ENCODE assay signal across 23 mouse cellular contexts in the genomic region with DNA sequence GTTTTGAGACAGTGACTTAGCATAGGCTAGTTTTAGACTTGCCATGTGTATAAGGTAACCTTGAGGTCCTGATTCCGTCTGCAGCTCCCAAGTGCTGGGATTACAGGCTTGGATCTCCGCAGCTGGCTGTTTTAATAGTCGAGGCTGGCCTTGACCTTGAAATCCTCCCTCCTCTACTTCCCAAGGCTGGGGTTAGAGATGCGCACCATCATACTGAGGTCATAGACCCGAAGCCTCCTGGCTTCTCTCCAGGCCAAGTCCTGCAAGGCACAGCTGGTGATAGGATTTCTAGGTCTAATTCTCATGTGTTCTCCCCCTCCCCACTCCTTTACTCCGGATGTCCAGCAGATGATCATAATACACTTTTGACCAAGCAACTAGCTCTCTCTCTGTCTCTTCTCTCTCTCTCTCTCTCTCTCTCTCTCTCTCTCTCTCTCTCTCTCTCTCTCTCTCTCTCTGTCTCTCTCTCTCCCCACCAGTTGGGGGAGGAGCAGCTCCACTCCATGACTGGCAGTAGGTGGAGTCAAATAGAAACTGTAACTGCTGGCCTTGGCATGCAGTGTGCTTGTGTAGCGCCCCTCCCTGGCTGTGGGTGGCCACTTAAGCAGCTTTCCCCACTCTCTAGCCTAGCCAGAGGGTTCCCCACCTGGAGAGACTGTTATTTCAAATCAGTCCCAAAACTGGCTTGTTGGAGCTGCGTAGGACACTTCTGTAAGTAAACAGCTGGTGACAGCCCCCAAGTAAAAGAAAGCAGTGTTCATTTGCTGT. TPM values are rescaled to one million over a fixed set of nuclear protein-coding genes. Genes with fewer than 3 reads are reported as not detected.
DNase-seq lines count a peak whose midpoint lies in the region; ATAC-seq and TF ChIP-seq lines count a peak whose summit lies in the region.
"Had no signal": no experiment of that assay in that cellular context is flagged by ENCODE, and none has a peak within 500 bp of the region (broad histone marks: within the 10 kb centered on the region; RNA-seq: fewer than 3 reads in every experiment).

No protein-coding gene starts in this region.

- no peaks in the 10 kb centered on the region for H3K4me1 ChIP-seq in midbrain, embryonic 11.5 days (ENCODE audit: control insufficient read depth, insufficient read depth, low read length)
- no peaks in the 10 kb centered on the region for H3K4me1 ChIP-seq in midbrain, embryonic 15.5 days
- peaks cover 15 to 65% of the 10 kb centered on the region in 2 experiments for H3K4me1 ChIP-seq in CH12.LX (ENCODE audit: control insufficient read depth in 1 of 2, insufficient read depth in 2 of 2)
- H3K4me1 ChIP-seq: forebrain, embryonic 13.5 days; hindbrain, embryonic 15.5 days; intestine, embryonic 15.5 days; lung, embryonic 15.5 days had no signal

- H3K36me3 ChIP-seq in midbrain, embryonic 11.5 days (ENCODE audit: control insufficient read depth, insufficient read depth, low read length): no peaks in the 10 kb centered on the region
- no peaks in the 10 kb centered on the region for H3K36me3 ChIP-seq in midbrain, embryonic 15.5 days (replicated peaks)
- H3K36me3 ChIP-seq in CH12.LX (replicated peaks in 1 of 2; ENCODE audit: control insufficient read depth in 1 of 2, insufficient read depth in 1 of 2, low read length in 1 of 2) (no peaks in the 10 kb centered on the region), myocyte (ENCODE audit: control insufficient read depth, insufficient read depth) (no peaks in the 10 kb centered on the region)
- H3K36me3 ChIP-seq: hindbrain, embryonic 15.5 days; intestine, embryonic 15.5 days; lung, embryonic 15.5 days had no signal

- TF ChIP-seq RAD21 in CH12.LX (IDR thresholded peaks at IDR 0.05; ENCODE audit: low read depth, low read length): peak; percentile 62

- no peak for TF ChIP-seq POLR2A in CH12.LX (IDR thresholded peaks at IDR 0.05; ENCODE audit: low read depth, low read length)
- no peak for TF ChIP-seq POLR2A in myocyte (IDR thresholded peaks at IDR 0.05; ENCODE audit: insufficient read length, low read depth)

- 74% methylated on average over 8 of the region's 8 CpGs for WGBS in midbrain, embryonic 11.5 days
- 69% methylated on average over 8 of the region's 8 CpGs for WGBS in midbrain, embryonic 15.5 days

- no peak overlapping the region for H3K27ac ChIP-seq in midbrain, embryonic 11.5 days (ENCODE audit: low read depth, low read length)
- H3K27ac ChIP-seq in midbrain, embryonic 15.5 days: no peak overlapping the region
- no peak overlapping the region for H3K27ac ChIP-seq in CH12.LX (ENCODE audit: insufficient read depth, low read depth)
- H3K27ac ChIP-seq: forebrain, embryonic 13.5 days; gastrocnemius, adult 2 months; hindbrain, embryonic 15.5 days; intestine, embryonic 15.5 days; layer of hippocampus, adult 2 months; liver, embryonic 14.5 days; lung, embryonic 15.5 days had no signal

- H3K4me2 ChIP-seq in midbrain, embryonic 11.5 days: no peak overlapping the region
- H3K4me2 ChIP-seq in midbrain, embryonic 15.5 days: no peak overlapping the region
- H3K4me2 ChIP-seq in CH12.LX (ENCODE audit: insufficient read depth, low read depth, poor library complexity, severe bottlenecking) (no peak overlapping the region), myocyte (ENCODE audit: low read depth) (peak overlapping the region; percentile 29)
- H3K4me2 ChIP-seq: forebrain, embryonic 13.5 days; hindbrain, embryonic 15.5 days; intestine, embryonic 15.5 days; lung, embryonic 15.5 days had no signal

- H3K9ac ChIP-seq in midbrain, embryonic 11.5 days (ENCODE audit: low read length): no peak overlapping the region
- H3K9ac ChIP-seq in midbrain, embryonic 15.5 days: no peak overlapping the region
- H3K9ac ChIP-seq in CH12.LX (ENCODE audit: insufficient read depth, low read depth): no peak overlapping the region
- H3K9ac ChIP-seq: forebrain, embryonic 13.5 days; hindbrain, embryonic 15.5 days; intestine, embryonic 15.5 days; liver, embryonic 14.5 days; lung, embryonic 15.5 days had no signal

- H3K4me3 ChIP-seq in midbrain, embryonic 11.5 days (ENCODE audit: low read depth, low read length): no peak overlapping the region
- H3K4me3 ChIP-seq in midbrain, embryonic 15.5 days: no peak overlapping the region
- H3K4me3 ChIP-seq in CH12.LX (replicated peaks in 1 of 3; ENCODE audit: low read depth in 2 of 3, low read length in 2 of 3, poor library complexity in 1 of 3) (no peak overlapping the region), myocyte (no peak overlapping the region)
- H3K4me3 ChIP-seq: forebrain, embryonic 13.5 days; gastrocnemius, adult 2 months; hindbrain, embryonic 15.5 days; intestine, embryonic 15.5 days; layer of hippocampus, adult 2 months; lung, embryonic 15.5 days had no signal

- in situ Hi-C loops in CH12.LX (cut with MboI; ENCODE audit: low pct_ligation_motif_present, low pct_unique_long_range_greater_than_20kb, low sequenced_read_pairs): no loop called here

- H3K27me3 ChIP-seq in midbrain, embryonic 11.5 days (ENCODE audit: control insufficient read depth, insufficient read depth, low read length): no peaks in the 10 kb centered on the region
- no peaks in the 10 kb centered on the region for H3K27me3 ChIP-seq in midbrain, embryonic 15.5 days (replicated peaks)
- H3K27me3 ChIP-seq in CH12.LX (replicated peaks): no peaks in the 10 kb centered on the region
- no peaks in the 10 kb centered on the region for H3K27me3 ChIP-seq in myocyte (ENCODE audit: control insufficient read depth, insufficient read depth, insufficient read length)
- H3K27me3 ChIP-seq: hindbrain, embryonic 15.5 days; lung, embryonic 15.5 days had no signal

- dilution Hi-C loops in CH12.LX (cut with MboI; ENCODE audit: extremely low pct_ligation_motif_present, extremely low pct_unique_long_range_greater_than_20kb, low sequenced_read_pairs): no loop called here

- peak; percentile 70; the same call in 1 of the 2 replicates for TF ChIP-seq EP300 in CH12.LX (IDR thresholded peaks at IDR 0.05; ENCODE audit: low read length)

- H3K79me2 ChIP-seq in CH12.LX (replicated peaks; ENCODE audit: control insufficient read depth, extremely low read depth, insufficient read depth, poor library complexity, severe bottlenecking) (no peaks in the 10 kb centered on the region), myocyte (ENCODE audit: control insufficient read depth, insufficient read depth) (no peaks in the 10 kb centered on the region)

- no peak for ATAC-seq in midbrain, embryonic 11.5 days (ENCODE audit: low FRiP score)
- ATAC-seq in midbrain, embryonic 15.5 days (replicated peaks): no peak
- ATAC-seq: forebrain, embryonic 13.5 days; intestine, embryonic 15.5 days; midbrain, embryonic 16.5 days had no signal

- peak in 1 of 2 experiments; percentile 78; a peak in 2 of 4 replicates for TF ChIP-seq CTCF in CH12.LX (conservative IDR thresholded peaks at IDR 0.05 in 1 of 2, IDR thresholded peaks at IDR 0.05 in 1 of 2; ENCODE audit: low read depth in 2 of 2, low read length in 2 of 2)

- DNase-seq in midbrain, embryonic 11.5 days (ENCODE audit: low spot score, missing footprints): peak; percentile 76
- DNase-seq in CH12.LX (ENCODE audit: extremely low read depth): peak; percentile 83
- peak; percentile 33 for DNase-seq in adrenal gland, adult 8-10 months
- DNase-seq in kidney, postnatal 10 days: no peak
- no peak for DNase-seq in kidney, adult 8-10 months
- DNase-seq: cerebellum, adult 9-10 months; gastrocnemius, adult 2 months; heart, postnatal 36 days; kidney, adult 9 months; kidney, postnatal 25 days; lung, postnatal 36 days; right cerebral cortex, postnatal 25 days; spleen, adult 18-20 months; thymus, postnatal 14 days had no signal

- H3ac ChIP-seq in myocyte (ENCODE audit: control insufficient read depth, insufficient read length): no peak overlapping the region

- H3K9me3 ChIP-seq in midbrain, embryonic 11.5 days (ENCODE audit: control insufficient read depth, low read length): no peaks in the 10 kb centered on the region
- no peaks in the 10 kb centered on the region for H3K9me3 ChIP-seq in midbrain, embryonic 15.5 days
- H3K9me3 ChIP-seq in CH12.LX (replicated peaks; ENCODE audit: low read length): no peaks in the 10 kb centered on the region
- H3K9me3 ChIP-seq: forebrain, embryonic 13.5 days; hindbrain, embryonic 15.5 days; intestine, embryonic 15.5 days; lung, embryonic 15.5 days had no signal

TF ChIP-seq in CH12.LX, 34 proteins besides CTCF, POLR2A, EP300 and RAD21 (continues in another document):
- TF ChIP-seq SIN3A (IDR thresholded peaks at IDR 0.05; ENCODE audit: low read length) (no peak), POLR2AphosphoS2 (IDR thresholded peaks at IDR 0.05; ENCODE audit: low read depth, low read length) (no peak), ETS1 (conservative IDR thresholded peaks at IDR 0.05; ENCODE audit: low read depth, low read length) (0 out of 2 replicates have a peak, but pooled peaks have one; percentile 25), NELFE (IDR thresholded peaks at IDR 0.05; ENCODE audit: low read depth, low read length) (no peak), TBP (conservative IDR thresholded peaks at IDR 0.05; ENCODE audit: low read depth, low read length) (no peak), TCF12 (IDR thresholded peaks at IDR 0.05; ENCODE audit: low read depth, low read length) (0 out of 2 replicates have a peak, but pooled peaks have one; percentile 38), JUND (conservative IDR thresholded peaks at IDR 0.05; ENCODE audit: low read depth, low read length) (peak; percentile 67; the same call in 1 of the 2 replicates), MAFK (IDR thresholded peaks at IDR 0.05; ENCODE audit: insufficient replicate concordance, low read length) (no peak)

TF ChIP-seq in myocyte, 11 proteins besides CTCF, POLR2A, EP300 and RAD21:
- TF ChIP-seq USF1 (IDR thresholded peaks at IDR 0.05; ENCODE audit: low read depth) (no peak), MYOD1 (IDR thresholded peaks at IDR 0.05; ENCODE audit: control insufficient read depth in 1 of 3, insufficient read length in 2 of 3, low read depth in 2 of 3) (peak in 1 of 3 experiments; percentile 16), E2F4 (IDR thresholded peaks at IDR 0.05; ENCODE audit: insufficient read depth) (no peak)
TF ChIP-seq in myocyte: peak in this region for 1.

RNA-seq across cellular contexts. Expression of gene Arf2, which starts 58.3 kb away (rescaled TPM):
- 152 and 162 TPM in 2 replicates for polyA plus RNA-seq in midbrain, embryonic 11.5 days (2014; fragmentation: Nextera tagmentation; extraction: Ambion mirVana)
- 223 and 225 TPM in 2 replicates for polyA plus RNA-seq in midbrain, embryonic 15.5 days (2015; fragmentation: Nextera tagmentation; extraction: Ambion mirVana)
- total RNA-seq in CH12.LX (2012; rRNA removed) (13.3 and 16.8 TPM in 2 replicates), CH12.LX (2014; rRNA removed) (24.7 and 27.8 TPM in 2 replicates)
- polyA plus RNA-seq in CH12.LX (2012; ENCODE audit: insufficient read length, low read depth) (14.9 and 25.2 TPM in 2 replicates), myocyte (2012; fragmentation: generic; extraction: Trizol) (23.0 TPM)
- total RNA-seq in adrenal gland, adult 8-10 months (2022): 10 to 100 TPM; 46.1 to 61.9 (median 54.1) TPM

Comparison
In these comparisons a context has a peak if more than half of its experiments do, and no peak if none do; other contexts are left out.
1. DNase-seq: peak in midbrain, embryonic 11.5 days (single experiment), CH12.LX (single experiment) and adrenal gland, adult 8-10 months (single experiment); none in kidney, postnatal 10 days (single experiment) and kidney, adult 8-10 months (0 of 2).